Mouse (Mus musculus) erythroblast, embryonic 14.5 days (primary cell): Measurements from ENCODE around the gene Acr. TPM values are rescaled to one million over a fixed set of nuclear protein-coding genes. Genes with fewer than 3 reads are reported as not detected.

Source experiments
- H3K27me3 ChIP-seq: 2 replicates; pipeline ENCODE4 v1.6.1; 2012; ENCODE audit warnings: inconsistent platforms; ENCODE audit not compliant: control insufficient read depth
- H3K36me3 ChIP-seq: 2 replicates; pipeline ENCODE4 v1.6.1; 2012; ENCODE audit warnings: mild to moderate bottlenecking, inconsistent platforms; ENCODE audit not compliant: control insufficient read depth
- H3K4me1 ChIP-seq: 2 replicates; pipeline ENCODE4 v1.6.1; 2012; ENCODE audit warnings: inconsistent platforms; ENCODE audit not compliant: control insufficient read depth
- H3K4me3 ChIP-seq: replicated peaks from 2 replicates; pipeline ENCODE3; 2012; ENCODE audit warnings: moderate library complexity, mild to moderate bottlenecking, inconsistent platforms
- H3K9me3 ChIP-seq: 2 replicates; pipeline ENCODE4 v1.6.1; 2012; ENCODE audit warnings: low read length, inconsistent platforms, mixed read lengths; ENCODE audit not compliant: control insufficient read depth
- GATA1 ChIP-seq: IDR thresholded peaks from 2 replicates; pipeline ENCODE4 v1.6.1; 2012; ENCODE audit warnings: low read length, inconsistent platforms, mixed read lengths
- TAL1 ChIP-seq: IDR thresholded peaks from 3 replicates; pipeline ENCODE4 v1.6.1; 2012; ENCODE audit warnings: low read length, inconsistent platforms, mixed read lengths
- polyA plus RNA-seq: library from polyadenylated mRNA; stranded (reverse); fragments of >175 nt; gene quantifications from 2 replicates; pipeline ENCODE4 v1.2.3, GENCODE M21; 2012

The Acr gene
- polyA plus RNA-seq, 1 experiment: not detected

GRCm38 (mm10) chr15:89526776-89527325 is 41.3 kb upstream of the Acr start:
- no peak for TF ChIP-seq TAL1
- no peak for TF ChIP-seq GATA1
- Histone ChIP-seq H3K27me3 (peaks cover 8% of the 10 kb centered on the region; the same call in 1 of the 2 replicates), H3K36me3 (no peaks in the 10 kb centered on the region; the same call in 1 of the 2 replicates), H3K4me3 (no peak overlapping the region), H3K4me1 (no peaks in the 10 kb centered on the region), H3K9me3 (no peaks in the 10 kb centered on the region)

- H3K27me3 ChIP-seq: peaks cover 8% of the 10 kb centered on the region; the same call in 1 of the 2 replicates
- TF ChIP-seq TAL1 (no peak), GATA1 (no peak)
- no peaks in the 10 kb centered on the region for H3K4me1 ChIP-seq
- H3K9me3 ChIP-seq: no peaks in the 10 kb centered on the region
- no peaks in the 10 kb centered on the region for H3K36me3 ChIP-seq
- H3K4me3 ChIP-seq: no peak overlapping the region
Observed at GRCm38 (mm10) chr15:89527466-89527865, 40.7 kb upstream of the Acr start.

GRCm38 (mm10) chr15:89528201-89528850 is 39.8 kb upstream of the Acr start:
- Histone ChIP-seq H3K27me3 (peaks cover 6% of the 10 kb centered on the region; the same call in 1 of the 2 replicates), H3K9me3 (no peaks in the 10 kb centered on the region), H3K36me3 (no peaks in the 10 kb centered on the region; the same call in 1 of the 2 replicates), H3K4me1 (no peaks in the 10 kb centered on the region), H3K4me3 (no peak overlapping the region)
- TF ChIP-seq TAL1 (no peak), GATA1 (no peak)

- Histone ChIP-seq H3K36me3 (no peaks in the 10 kb centered on the region; the same call in 1 of the 2 replicates), H3K4me1 (no peaks in the 10 kb centered on the region), H3K9me3 (no peaks in the 10 kb centered on the region), H3K4me3 (no peak overlapping the region), H3K27me3 (peaks cover 5% of the 10 kb centered on the region; the same call in 1 of the 2 replicates)
- TF ChIP-seq GATA1 (no peak), TAL1 (no peak)
Observed at GRCm38 (mm10) chr15:89528923-89529322, 39.2 kb upstream of the Acr start.

GRCm38 (mm10) chr15:89530336-89530735 is 37.8 kb upstream of the Acr start:
- Histone ChIP-seq H3K4me3 (no peak overlapping the region), H3K9me3 (no peaks in the 10 kb centered on the region), H3K36me3 (no peaks in the 10 kb centered on the region; the same call in 1 of the 2 replicates), H3K27me3 (no peaks in the 10 kb centered on the region; the same call in 1 of the 2 replicates), H3K4me1 (no peaks in the 10 kb centered on the region)
- no peak for TF ChIP-seq TAL1
- no peak for TF ChIP-seq GATA1

- Histone ChIP-seq H3K4me1 (no peaks in the 10 kb centered on the region), H3K4me3 (no peak overlapping the region), H3K27me3 (no peaks in the 10 kb centered on the region), H3K9me3 (no peaks in the 10 kb centered on the region), H3K36me3 (no peaks in the 10 kb centered on the region; the same call in 1 of the 2 replicates)
- TF ChIP-seq GATA1 (no peak), TAL1 (no peak)
Observed at GRCm38 (mm10) chr15:89531399-89531798, 36.7 kb upstream of the Acr start.

- TF ChIP-seq GATA1 (no peak), TAL1 (no peak)
- H3K9me3 ChIP-seq: no peaks in the 10 kb centered on the region
- H3K27me3 ChIP-seq: no peaks in the 10 kb centered on the region
- no peaks in the 10 kb centered on the region; the same call in 1 of the 2 replicates for H3K36me3 ChIP-seq
- no peak overlapping the region for H3K4me3 ChIP-seq
- no peaks in the 10 kb centered on the region for H3K4me1 ChIP-seq
Observed at GRCm38 (mm10) chr15:89532026-89532923, 35.9 kb upstream of the Acr start.

- Histone ChIP-seq H3K9me3 (no peaks in the 10 kb centered on the region), H3K4me3 (no peak overlapping the region), H3K4me1 (no peaks in the 10 kb centered on the region), H3K27me3 (no peaks in the 10 kb centered on the region), H3K36me3 (no peaks in the 10 kb centered on the region; the same call in 1 of the 2 replicates)
- TF ChIP-seq TAL1: no peak
- no peak for TF ChIP-seq GATA1
Observed at GRCm38 (mm10) chr15:89532924-89533842, 34.9 kb upstream of the Acr start.
